Mouse (Mus musculus): ENCODE data around the gene Krt90. TPM values are rescaled to one million over a fixed set of nuclear protein-coding genes. Genes with fewer than 3 reads are reported as not detected.
"Not testable (repeated sequence)": the region's sequence is repeated elsewhere in the genome, so short reads cannot be mapped to it uniquely, and the experiment has no call there.

Gene Krt90
- total RNA-seq, 4 experiments from 2014 or later, result 0.18 TPM; not detected in 3

GRCm38 (mm10) chr15:101517161-101517560, 45.6 kb downstream of the Krt90 start, which contains the start of gene Gm49425:
Gene Gm49425 (minus strand): TSS chr15:101517261.
- DNase-seq (ENCODE audit: low spot score in 2 of 2), result not testable (repeated sequence)

DNA sequence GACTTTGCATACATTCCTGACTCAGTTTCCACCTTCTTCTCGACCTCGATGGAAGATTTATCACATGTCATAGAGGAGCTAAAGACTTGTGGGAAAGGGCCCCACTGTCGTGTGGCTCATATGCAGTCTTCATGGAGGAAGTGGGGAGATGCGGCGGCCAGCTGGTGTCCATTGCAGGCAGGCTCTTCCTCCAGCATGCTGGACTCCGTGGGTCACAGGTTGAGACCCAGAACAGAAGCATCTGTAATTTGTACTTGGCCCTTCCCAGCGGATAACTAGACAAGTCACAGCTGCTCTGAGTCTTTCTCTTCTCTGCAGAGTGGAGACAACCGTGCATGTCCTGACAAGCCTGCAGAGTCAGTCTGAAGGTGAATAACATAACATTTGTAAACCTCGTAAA, 54.5 kb downstream of the Krt90 start:
- no peak for DNase-seq (ENCODE audit: low spot score in 2 of 2)

- no peak for DNase-seq (ENCODE audit: low spot score in 2 of 2)
Measured at GRCm38 (mm10) chr15:101506896-101507758, 55.6 kb downstream of the Krt90 start.

Small RNA genes lying within 50 kb of the gene (microRNA-seq; reads per million reads assigned to microRNA genes)
- gene Gm44393 (0 reads per million in 2 experiments), gene Gm44460 (0 reads per million in 2 experiments)

Other genes starting within 250 kb of the Krt90 start
- gene Krt80, start 192.8 kb downstream of the Krt90 start, total RNA-seq (2022), result under 1 TPM in 3 of 4 experiments, not detected in 1; 0.17 to 0.48 (median 0.43) TPM
- gene Krt7, start 151.9 kb downstream of the Krt90 start, total RNA-seq (2022), result under 1 TPM in 1 of 4 experiments, not detected in 3; 0.45 TPM
- under 1 TPM; 0.23 to 0.52 (median 0.35) TPM for gene Krt87, start 124.1 kb downstream of the Krt90 start, total RNA-seq (2022)
- not detected for gene Krt88, start 115.2 kb downstream of the Krt90 start, total RNA-seq (2022)
- not detected for gene Krt81, start 99.2 kb downstream of the Krt90 start, total RNA-seq (2022)
- not detected for gene Krt86, start 89.5 kb downstream of the Krt90 start, total RNA-seq (2022)
- not detected for gene Krt83, start 71.4 kb downstream of the Krt90 start, total RNA-seq (2022)
- not detected for gene Gm49425, start 45.7 kb downstream of the Krt90 start, total RNA-seq (2022)
- not detected for gene Krt84, start 30.1 kb downstream of the Krt90 start, total RNA-seq (2022)
- gene Krt82, start 12.3 kb downstream of the Krt90 start, total RNA-seq (2022), result not detected
- not detected for gene Krt75, start 11.0 kb upstream of the Krt90 start, total RNA-seq (2022)
- not detected for gene Gm5414, start 65.2 kb upstream of the Krt90 start, total RNA-seq (2022)
- gene Gm5478, start 84.4 kb upstream of the Krt90 start, total RNA-seq (2022), result not detected
- not detected for gene Krt6b, start 117.3 kb upstream of the Krt90 start, total RNA-seq (2022)
- not detected for gene Krt6a, start 131.4 kb upstream of the Krt90 start, total RNA-seq (2022)
- under 1 TPM; 0.35 to 0.61 (median 0.53) TPM for gene Krt5, start 149.9 kb upstream of the Krt90 start, total RNA-seq (2022)
- gene Krt71, start 180.2 kb upstream of the Krt90 start, total RNA-seq (2022), result not detected
- not detected for gene Krt72, start 223.5 kb upstream of the Krt90 start, total RNA-seq (2022)
- 1 to 10 TPM; 4.4 to 6.8 (median 6.1) TPM for gene Krt73, start 239.4 kb upstream of the Krt90 start, total RNA-seq (2022)

Measured in layer of hippocampus, adult 8-10 months (tissue).